Mouse (Mus musculus): ENCODE data around the gene Rpl36a.

GRCm38 (mm10) chrX:134619695-134620094 is 34.2 kb downstream of the Rpl36a start:
- no peak for TF ChIP-seq CTCF (IDR thresholded peaks at IDR 0.05; ENCODE audit: borderline replicate concordance, insufficient read depth, low read depth, low read length)
- no peak for TF ChIP-seq POLR2A (IDR thresholded peaks at IDR 0.05; ENCODE audit: borderline replicate concordance, insufficient read depth, low read length)
